Mouse (Mus musculus): Measurements from ENCODE around the gene Gprc5d. TPM values are rescaled to one million over a fixed set of nuclear protein-coding genes. Genes with fewer than 3 reads are reported as not detected.

Gene Gprc5d
- total RNA-seq, 1 experiment from 2014 or later, result not detected

GRCm38 (mm10) chr6:135083991-135084502 is 34.0 kb downstream of the Gprc5d start:
- ATAC-seq (replicated peaks; ENCODE audit: insufficient number of reproducible peaks, low FRiP score, low TSS enrichment, poor library complexity, severe bottlenecking), result no peak

GRCm38 (mm10) chr6:135078420-135078819 is 39.7 kb downstream of the Gprc5d start:
- no peak for ATAC-seq (replicated peaks; ENCODE audit: insufficient number of reproducible peaks, low FRiP score, low TSS enrichment, poor library complexity, severe bottlenecking)

GRCm38 (mm10) chr6:135076202-135076601 is 41.9 kb downstream of the Gprc5d start:
- ATAC-seq (replicated peaks; ENCODE audit: insufficient number of reproducible peaks, low FRiP score, low TSS enrichment, poor library complexity, severe bottlenecking), result no peak

- no peak for ATAC-seq (replicated peaks; ENCODE audit: insufficient number of reproducible peaks, low FRiP score, low TSS enrichment, poor library complexity, severe bottlenecking)
These were observed 43.6 kb downstream of the Gprc5d start for GRCm38 (mm10) chr6:135074405-135074947.

- ATAC-seq (replicated peaks; ENCODE audit: insufficient number of reproducible peaks, low FRiP score, low TSS enrichment, poor library complexity, severe bottlenecking), result no peak
These were observed 47.7 kb downstream of the Gprc5d start for GRCm38 (mm10) chr6:135070347-135070746.

GRCm38 (mm10) chr6:135069856-135070255 is 48.2 kb downstream of the Gprc5d start:
- no peak for ATAC-seq (replicated peaks; ENCODE audit: insufficient number of reproducible peaks, low FRiP score, low TSS enrichment, poor library complexity, severe bottlenecking)

- ATAC-seq (replicated peaks; ENCODE audit: insufficient number of reproducible peaks, low FRiP score, low TSS enrichment, poor library complexity, severe bottlenecking), result no peak
These were observed 49.9 kb downstream of the Gprc5d start for GRCm38 (mm10) chr6:135068221-135068620.

GRCm38 (mm10) chr6:135066795-135067445 is 51.2 kb downstream of the Gprc5d start:
- ATAC-seq (replicated peaks; ENCODE audit: insufficient number of reproducible peaks, low FRiP score, low TSS enrichment, poor library complexity, severe bottlenecking), result no peak

- peak; percentile 76 for ATAC-seq (replicated peaks; ENCODE audit: insufficient number of reproducible peaks, low FRiP score, low TSS enrichment, poor library complexity, severe bottlenecking)
These were observed 52.7 kb downstream of the Gprc5d start, which contains the start of gene Gprc5a for GRCm38 (mm10) chr6:135065236-135065957. Gprc5a (plus strand) TSS chr6:135065651.

- no peak for ATAC-seq (replicated peaks; ENCODE audit: insufficient number of reproducible peaks, low FRiP score, low TSS enrichment, poor library complexity, severe bottlenecking)
These were observed 53.5 kb downstream of the Gprc5d start for GRCm38 (mm10) chr6:135064621-135065020.

GRCm38 (mm10) chr6:135060728-135061127 is 57.4 kb downstream of the Gprc5d start:
- no peak for ATAC-seq (replicated peaks; ENCODE audit: insufficient number of reproducible peaks, low FRiP score, low TSS enrichment, poor library complexity, severe bottlenecking)

Other genes starting within 250 kb of the Gprc5d start
- 5.4 to 11.0 TPM (median 6.3 TPM) in 3 replicates for gene Gpr19, start 219.7 kb downstream of the Gprc5d start, total RNA-seq (2017)
- 272 to 301 TPM (median 295 TPM) in 3 replicates for gene Cdkn1b, start 197.9 kb downstream of the Gprc5d start, total RNA-seq (2017)
- gene Apold1, start 136.6 kb downstream of the Gprc5d start, total RNA-seq (2017), result 0.32 to 0.49 TPM (median 0.38 TPM) in 3 replicates
- gene Ddx47, start 106.7 kb downstream of the Gprc5d start, total RNA-seq (2017), result 104 to 152 TPM (median 151 TPM) in 3 replicates
- 0.67 to 1.6 TPM (median 0.85 TPM) in 3 replicates for gene Gprc5a, start 52.6 kb downstream of the Gprc5d start, total RNA-seq (2017)
- 0.86 to 3.1 TPM (median 1.3 TPM) in 3 replicates for gene Fam234b, start 79.7 kb upstream of the Gprc5d start, total RNA-seq (2017)
- gene Hebp1, start 79.7 kb upstream of the Gprc5d start, total RNA-seq (2017), result 1.1 to 4.2 TPM (median 1.6 TPM) in 3 replicates
- gene Gsg1, start 136.1 kb upstream of the Gprc5d start, total RNA-seq (2017), result 0.29 to 0.75 TPM in 2 of 3 replicates, not detected in the other
- 0.49 TPM in 1 of 3 replicates, not detected in the others for gene Pbp2, start 192.1 kb upstream of the Gprc5d start, total RNA-seq (2017)
- gene Emp1, start 244.3 kb upstream of the Gprc5d start, total RNA-seq (2017), result 4.6 to 6.1 TPM (median 5.9 TPM) in 3 replicates